Mouse (Mus musculus) stomach, embryonic 16.5 days (tissue): Measurements from ENCODE around the gene Lct. TPM values are rescaled to one million over a fixed set of nuclear protein-coding genes. Genes with fewer than 3 reads are reported as not detected.

ENCODE experiments used
- ATAC-seq: fragments of 200-750 bp; cut with Nextera tagmentation; 2 replicates; pipeline ENCODE4 v1.8.0; 2017; ENCODE audit warnings: moderate number of reproducible peaks, moderate TSS enrichment; ENCODE audit not compliant: insufficient read depth, low FRiP score
- H3K27ac ChIP-seq: fragments of 300-500 bp; sonication (generic); 2 replicates; pipeline ENCODE4 v1.5.1; 2014; ENCODE audit warnings: low read length
- H3K27me3 ChIP-seq: fragments of 300-500 bp; sonication (generic); 2 replicates; pipeline ENCODE4 v1.6.1; 2014; ENCODE audit warnings: low read length, control low read depth, mixed read lengths; ENCODE audit not compliant: control insufficient read depth, insufficient read depth
- H3K36me3 ChIP-seq: fragments of 300-500 bp; sonication (generic); 2 replicates; pipeline ENCODE4 v1.6.1; 2014; ENCODE audit warnings: low read length; ENCODE audit not compliant: control insufficient read depth, insufficient read depth
- H3K4me1 ChIP-seq: fragments of 300-500 bp; sonication (generic); 2 replicates; pipeline ENCODE4 v1.6.1; 2014; ENCODE audit warnings: low read length, control low read depth, mixed read lengths; ENCODE audit not compliant: control insufficient read depth, insufficient read depth
- H3K4me2 ChIP-seq: fragments of 300-500 bp; sonication (generic); 2 replicates; pipeline ENCODE4 v1.6.1; 2014; ENCODE audit warnings: low read depth, low read length, mixed read lengths
- H3K4me3 ChIP-seq: fragments of 300-500 bp; sonication (generic); replicated peaks from 2 replicates; pipeline ENCODE4 v1.5.1; 2014; ENCODE audit warnings: mild to moderate bottlenecking, low read length
- H3K9ac ChIP-seq: fragments of 300-500 bp; sonication (generic); 2 replicates; pipeline ENCODE4 v1.6.1; 2014; ENCODE audit warnings: low read length
- H3K9me3 ChIP-seq: fragments of 300-500 bp; sonication (generic); replicated peaks from 2 replicates; pipeline ENCODE4 v1.6.1; 2016; ENCODE audit warnings: low read length, control low read depth; ENCODE audit not compliant: control insufficient read depth
- WGBS: fragments of 180-500 bp; shearing (Covaris S2); extraction: QIAGEN DNeasy Blood & Tissue Kit; methylation state at CpG from one replicate; pipeline ENCODE4 v1.1.7; 2014; 5-methylcytosine and 5-hydroxymethylcytosine counted together
- polyA plus RNA-seq: library from polyadenylated mRNA; unstranded; fragments of >200 nt; fragmentation: Nextera tagmentation; extraction: Ambion mirVana; gene quantifications from 2 replicates; pipeline ENCODE4 v1.2.1, GENCODE M21; 2015

The Lct gene
- polyA plus RNA-seq, 1 experiment from 2014 or later = 8.0 TPM

DNA sequence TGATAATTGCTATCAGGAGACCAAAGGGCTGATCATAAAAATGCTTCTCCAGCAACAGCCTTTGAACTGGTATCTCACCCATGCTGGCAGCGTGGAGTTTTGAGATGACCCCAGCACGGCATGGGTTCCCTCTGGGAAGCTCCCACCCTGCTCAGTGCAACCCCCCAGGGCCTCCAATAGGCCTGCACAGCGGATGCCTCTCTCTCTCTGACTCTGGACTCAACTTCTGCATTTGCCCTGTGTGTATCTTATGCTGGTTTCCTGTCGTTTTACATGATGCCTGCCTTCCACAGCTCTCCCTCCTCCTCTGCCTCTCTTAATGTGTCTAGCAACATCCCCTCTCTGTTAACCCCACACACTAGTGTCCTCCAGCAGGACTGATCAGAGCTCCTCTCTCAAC is 13.5 kb downstream of the Lct start:
- Histone ChIP-seq H3K9me3 (no peaks in the 10 kb centered on the region), H3K36me3 (no peaks in the 10 kb centered on the region), H3K4me3 (no peak overlapping the region), H3K9ac (no peak overlapping the region), H3K27me3 (no peaks in the 10 kb centered on the region), H3K4me1 (no peaks in the 10 kb centered on the region), H3K27ac (no peak overlapping the region), H3K4me2 (no peak overlapping the region)
- WGBS = 57% methylated on average over 4 of the region's 4 CpGs
- ATAC-seq = no peak

DNA sequence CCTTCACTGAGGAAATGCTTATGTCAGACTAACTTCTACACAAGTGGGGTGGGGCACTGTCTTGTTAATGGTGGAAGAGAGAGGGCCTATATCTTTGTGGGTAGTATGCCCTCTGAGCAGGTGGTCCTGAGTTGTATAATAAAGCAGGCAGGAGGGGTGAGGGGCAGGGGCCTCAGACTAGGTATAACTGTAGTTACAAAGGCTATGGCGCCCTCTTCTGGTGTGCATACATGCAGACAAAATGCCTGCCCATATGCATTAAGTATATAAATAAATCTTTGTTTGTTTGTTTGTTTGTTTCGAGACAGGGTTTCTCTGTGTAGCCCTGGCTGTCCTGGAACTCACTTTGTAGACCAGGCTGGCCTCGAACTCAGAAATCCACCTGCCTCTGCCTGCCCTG is 19.1 kb downstream of the Lct start:
- no peak overlapping the region for H3K9ac ChIP-seq
- H3K4me2 ChIP-seq = no peak overlapping the region
- 75% methylated on average over 3 of the region's 3 CpGs for WGBS
- ATAC-seq = no peak
- H3K4me3 ChIP-seq = no peak overlapping the region
- H3K9me3 ChIP-seq = no peaks in the 10 kb centered on the region
- no peaks in the 10 kb centered on the region for H3K4me1 ChIP-seq
- no peaks in the 10 kb centered on the region for H3K36me3 ChIP-seq
- H3K27me3 ChIP-seq = no peaks in the 10 kb centered on the region
- H3K27ac ChIP-seq = no peak overlapping the region

DNA sequence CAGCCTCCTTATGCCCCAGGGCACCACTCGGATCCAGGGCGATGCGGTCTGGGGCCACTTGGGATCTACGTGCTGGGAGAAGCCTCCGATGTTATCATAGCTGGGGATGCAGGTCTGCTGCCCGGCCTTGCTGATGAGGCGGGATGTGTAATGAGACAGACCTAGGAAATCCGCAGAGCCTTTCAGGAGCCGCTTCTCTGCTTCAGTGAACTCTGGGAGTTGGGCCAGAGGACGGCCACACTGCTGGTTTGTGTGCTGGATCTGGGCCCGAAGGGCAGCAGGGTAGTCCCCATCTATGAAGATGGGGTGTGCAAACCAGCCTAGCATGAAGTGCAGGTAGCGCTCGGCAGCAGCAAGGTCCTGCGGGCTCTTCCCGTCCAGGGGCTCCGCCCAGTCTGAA is 24.2 kb downstream of the Lct start:
- no peaks in the 10 kb centered on the region for H3K27me3 ChIP-seq
- no peaks in the 10 kb centered on the region for H3K4me1 ChIP-seq
- no peak overlapping the region for H3K4me3 ChIP-seq
- no peaks in the 10 kb centered on the region for H3K9me3 ChIP-seq
- no peak for ATAC-seq
- H3K4me2 ChIP-seq = no peak overlapping the region
- H3K9ac ChIP-seq = no peak overlapping the region
- WGBS = 91% methylated on average over 16 of the region's 16 CpGs
- no peak overlapping the region for H3K27ac ChIP-seq
- H3K36me3 ChIP-seq = no peaks in the 10 kb centered on the region

DNA sequence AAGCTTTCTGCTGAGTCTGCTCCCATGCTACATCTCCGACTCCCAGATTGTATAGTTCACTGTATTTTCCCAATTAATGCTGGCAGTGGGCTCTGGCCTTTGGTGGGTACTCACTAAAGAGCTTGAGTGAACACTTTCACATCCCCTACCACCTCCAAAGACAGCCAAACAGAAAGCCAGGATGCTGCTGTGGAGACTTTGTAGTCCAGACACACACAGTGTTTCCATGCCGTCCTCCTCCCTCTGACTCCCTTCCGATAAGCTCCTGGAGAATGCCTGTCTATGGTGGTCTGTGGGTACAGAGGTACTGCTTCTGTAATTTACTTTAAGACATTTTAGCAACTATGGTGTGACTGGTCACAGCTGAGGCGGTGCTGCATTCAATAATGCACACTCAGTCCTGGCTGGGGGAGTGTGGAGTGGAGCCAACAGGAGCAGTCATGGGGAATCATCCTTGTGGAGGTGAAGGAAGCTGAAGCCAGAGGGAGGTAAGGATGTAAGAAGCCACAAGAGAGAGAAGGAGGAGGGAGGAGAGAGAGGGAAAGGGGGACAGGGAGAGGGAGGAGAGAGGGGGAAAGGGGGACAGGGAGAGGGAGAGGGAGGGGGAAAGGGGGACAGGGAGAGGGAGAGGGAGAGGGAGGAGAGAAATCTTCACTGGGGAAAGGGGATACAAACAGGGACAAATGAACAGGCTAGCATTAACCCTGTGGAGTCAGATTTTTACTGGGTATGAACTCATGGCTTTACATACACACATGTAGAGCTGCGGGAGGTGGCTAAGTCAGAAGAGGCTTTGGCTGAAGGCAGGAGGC is 32.2 kb downstream of the Lct start:
- H3K4me2 ChIP-seq = no peak overlapping the region
- H3K36me3 ChIP-seq = no peaks in the 10 kb centered on the region
- H3K27me3 ChIP-seq = no peaks in the 10 kb centered on the region
- H3K9me3 ChIP-seq = no peaks in the 10 kb centered on the region
- 0 out of 2 replicates have a peak, but pooled peaks have one; percentile 19 for ATAC-seq
- no peak overlapping the region for H3K9ac ChIP-seq
- no peak overlapping the region for H3K27ac ChIP-seq
- WGBS = 66% methylated on average over 5 of the region's 5 CpGs
- H3K4me1 ChIP-seq = no peaks in the 10 kb centered on the region
- no peak overlapping the region for H3K4me3 ChIP-seq

DNA sequence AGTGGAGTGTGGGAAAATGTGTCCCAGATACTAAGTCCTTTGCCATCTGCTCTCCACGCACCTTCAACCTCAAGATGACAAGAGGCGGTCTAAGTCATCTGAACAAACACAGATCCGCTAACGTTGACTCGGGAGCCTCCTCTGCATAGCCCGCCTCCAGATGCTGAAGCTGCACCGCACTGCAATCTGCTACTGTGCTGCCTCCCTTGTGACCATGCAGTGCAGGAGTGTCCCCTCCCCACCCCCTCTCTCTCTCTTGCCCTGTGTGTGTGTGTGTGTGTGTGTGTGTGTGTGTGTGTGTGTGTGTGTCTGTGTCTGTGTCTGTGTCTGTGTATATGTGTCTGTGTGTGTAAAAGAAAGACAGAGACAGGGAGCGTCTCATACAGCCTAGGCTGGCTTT is 32.8 kb downstream of the Lct start:
- Histone ChIP-seq H3K9ac (no peak overlapping the region), H3K36me3 (no peaks in the 10 kb centered on the region), H3K9me3 (no peaks in the 10 kb centered on the region), H3K4me3 (no peak overlapping the region), H3K27ac (no peak overlapping the region), H3K27me3 (no peaks in the 10 kb centered on the region), H3K4me2 (no peak overlapping the region), H3K4me1 (no peaks in the 10 kb centered on the region)
- ATAC-seq = no peak
- WGBS = 74% methylated on average over 8 of the region's 8 CpGs

DNA sequence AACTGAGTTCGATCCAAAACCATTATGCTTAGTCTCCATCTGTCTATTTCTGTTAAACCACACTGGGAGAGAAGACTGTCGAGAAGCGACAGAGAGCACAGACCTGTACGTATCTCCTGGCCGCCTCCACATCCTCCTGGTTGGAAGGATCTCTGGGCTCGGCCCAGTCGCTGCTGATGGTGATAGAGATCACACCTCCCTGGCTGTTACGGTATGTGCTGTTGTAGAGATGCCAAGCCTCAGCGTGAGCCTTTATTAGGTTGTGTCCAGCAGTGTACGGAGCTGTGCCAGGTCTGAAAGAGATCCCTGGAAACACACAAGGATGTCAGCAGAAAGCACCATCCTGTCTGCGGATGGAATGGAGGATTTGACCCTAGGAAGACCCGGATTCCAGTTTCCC is 34.6 kb downstream of the Lct start:
- Histone ChIP-seq H3K9ac (no peak overlapping the region; the same call in 1 of the 2 replicates), H3K4me2 (no peak overlapping the region), H3K36me3 (no peaks in the 10 kb centered on the region), H3K4me3 (no peak overlapping the region), H3K4me1 (no peaks in the 10 kb centered on the region), H3K27me3 (no peaks in the 10 kb centered on the region), H3K9me3 (no peaks in the 10 kb centered on the region), H3K27ac (no peak overlapping the region)
- 84% methylated on average over 12 of the region's 12 CpGs for WGBS
- no peak for ATAC-seq

DNA sequence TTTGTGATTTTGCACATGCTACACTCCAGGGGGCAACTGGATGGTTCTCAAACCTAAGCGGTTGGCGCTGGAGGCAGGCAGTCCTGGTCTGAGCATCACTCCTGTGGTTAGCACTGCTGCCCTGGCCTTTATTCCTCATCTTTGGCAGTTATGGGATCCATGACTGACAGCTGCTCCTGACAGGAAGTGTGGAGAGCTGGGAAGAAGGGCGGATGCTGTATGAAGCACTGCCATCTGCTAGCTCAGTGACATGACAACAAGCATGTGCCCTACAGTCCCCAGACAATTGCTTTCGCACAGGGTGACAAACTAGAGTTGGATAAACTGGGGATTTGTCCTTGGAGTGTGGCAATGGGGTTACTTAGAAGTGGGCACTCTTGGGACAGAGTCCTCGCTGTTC is 37.8 kb downstream of the Lct start:
- H3K9ac ChIP-seq = no peak overlapping the region
- WGBS = 92% methylated on average over 5 of the region's 5 CpGs
- no peak for ATAC-seq

DNA sequence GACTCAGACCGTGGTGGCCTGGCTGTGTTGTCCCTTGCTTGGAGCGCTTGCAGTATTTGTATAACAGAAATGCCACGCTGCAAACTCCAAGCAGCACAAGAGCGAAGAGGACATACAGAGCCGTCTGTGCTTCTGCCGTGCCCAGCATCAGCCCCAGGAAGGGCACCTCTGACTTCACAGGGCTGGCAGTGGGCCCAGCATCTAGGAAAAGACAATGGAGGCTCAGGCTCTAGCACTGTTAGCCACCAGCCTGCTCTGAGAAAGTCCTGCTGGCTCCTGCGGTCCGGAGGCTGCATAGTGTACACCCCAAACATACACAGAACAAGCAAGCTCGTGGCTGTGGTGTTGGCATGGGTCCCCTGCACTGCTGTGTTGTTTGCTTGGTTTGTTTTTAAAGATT is 43.0 kb downstream of the Lct start:
- H3K9ac ChIP-seq = no peak overlapping the region
- no peak overlapping the region for H3K4me3 ChIP-seq
- H3K4me1 ChIP-seq = no peaks in the 10 kb centered on the region
- no peaks in the 10 kb centered on the region for H3K27me3 ChIP-seq
- no peaks in the 10 kb centered on the region for H3K9me3 ChIP-seq
- H3K4me2 ChIP-seq = no peak overlapping the region
- no peak for ATAC-seq
- WGBS = 87% methylated on average over 9 of the region's 9 CpGs
- H3K27ac ChIP-seq = no peak overlapping the region
- peaks cover 4% of the 10 kb centered on the region; the same call in 1 of the 2 replicates for H3K36me3 ChIP-seq

More for the DNA sequence above, 37.8 kb downstream of the Lct start:
- no peaks in the 10 kb centered on the region for H3K9me3 ChIP-seq
- H3K36me3 ChIP-seq = no peaks in the 10 kb centered on the region
- H3K4me1 ChIP-seq = no peaks in the 10 kb centered on the region
- no peaks in the 10 kb centered on the region for H3K27me3 ChIP-seq
- no peak overlapping the region for H3K4me2 ChIP-seq
- H3K4me3 ChIP-seq = no peak overlapping the region
- no peak overlapping the region for H3K27ac ChIP-seq

DNA sequence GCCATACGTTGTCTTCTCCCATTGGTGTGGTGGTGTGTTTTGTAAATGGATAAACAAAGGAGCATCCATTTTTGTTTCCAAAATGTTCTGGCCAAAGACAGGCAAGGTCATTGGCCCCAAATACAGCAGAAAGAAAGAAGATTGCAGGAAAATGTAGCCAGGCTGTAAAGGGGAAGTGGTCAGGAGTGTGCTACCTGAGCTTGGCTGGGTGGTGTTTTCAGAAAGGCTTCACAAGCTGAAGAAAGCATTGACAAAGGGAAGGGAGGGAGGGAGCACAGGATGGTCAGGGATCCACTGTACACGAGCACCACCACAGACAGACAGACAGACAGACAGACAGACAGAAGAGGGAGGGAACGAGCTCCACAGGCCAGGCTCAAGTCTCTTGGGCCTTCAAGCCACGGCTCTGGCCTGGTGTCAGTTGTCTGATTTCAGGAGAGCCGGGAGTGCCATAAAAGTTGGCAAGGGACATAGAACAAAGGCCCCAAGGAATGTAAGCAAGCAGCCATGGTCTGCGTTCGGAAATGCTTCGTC is 43.9 kb downstream of the Lct start:
- Histone ChIP-seq H3K4me3 (no peak overlapping the region), H3K4me2 (no peak overlapping the region), H3K27me3 (no peaks in the 10 kb centered on the region), H3K9me3 (no peaks in the 10 kb centered on the region), H3K4me1 (no peaks in the 10 kb centered on the region), H3K9ac (no peak overlapping the region), H3K36me3 (peaks cover 12% of the 10 kb centered on the region; the same call in 1 of the 2 replicates), H3K27ac (no peak overlapping the region)
- 83% methylated on average over 8 of the region's 8 CpGs for WGBS
- no peak for ATAC-seq
